Mouse (Mus musculus) lung, postnatal 14 days (tissue): ENCODE measurements at regions not wholly inside any gene's neighbourhood (a gene's known extent, or its start where the extent isn't known, plus 50 kb on each side); places are given as distances from the start of the nearest gene placed in this dataset.
"Not testable (repeated sequence)": the region's sequence is repeated elsewhere in the genome, so short reads cannot be mapped to it uniquely, and the experiment has no call there.

ENCODE experiments used
- DNase-seq: peaks from one replicate; pipeline ENCODE4 v3.0.0; 2021

DNA sequence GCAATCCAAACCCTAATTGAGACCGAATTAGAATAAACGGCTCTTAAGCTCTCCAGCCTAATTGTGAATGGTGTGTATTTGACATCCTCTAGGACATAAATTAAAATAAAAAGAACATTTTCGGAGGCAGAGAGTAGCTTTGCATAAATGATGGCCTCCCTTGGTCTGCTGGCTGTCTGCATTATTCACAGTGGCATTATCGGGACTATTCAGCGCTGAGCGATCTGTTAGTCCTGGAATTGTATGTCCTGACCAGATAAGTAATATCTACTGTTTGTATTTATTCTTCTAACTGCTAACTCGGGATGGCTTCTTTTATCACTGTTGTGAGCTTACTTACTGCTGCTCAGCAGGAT lies 299.6 kb downstream of the Chl1 start:
- no peak for DNase-seq

GRCm38 (mm10) chr6:103810342-103811001 lies 300.1 kb downstream of the Chl1 start:
- no peak for DNase-seq

DNA sequence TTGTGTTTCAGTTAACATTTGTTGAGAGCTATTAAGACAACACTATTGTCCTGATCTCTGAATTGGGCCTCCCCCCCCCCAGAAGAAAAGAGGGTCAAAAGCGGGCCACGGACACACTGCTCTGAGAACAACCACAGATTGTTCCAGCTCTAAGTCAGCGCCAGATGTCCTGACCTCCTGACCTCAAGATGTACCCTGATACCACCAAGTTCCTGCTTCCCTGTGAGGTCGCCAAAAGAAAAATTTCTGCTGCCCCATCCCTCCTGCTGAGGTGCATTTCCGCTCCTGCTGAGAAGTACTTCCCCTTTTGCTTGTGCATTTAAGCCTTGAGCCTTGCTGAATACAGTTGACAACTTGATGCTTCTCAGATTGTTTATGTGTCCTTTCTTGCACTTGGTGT lies 306.0 kb downstream of the Chl1 start:
- not testable (repeated sequence) for DNase-seq

DNA sequence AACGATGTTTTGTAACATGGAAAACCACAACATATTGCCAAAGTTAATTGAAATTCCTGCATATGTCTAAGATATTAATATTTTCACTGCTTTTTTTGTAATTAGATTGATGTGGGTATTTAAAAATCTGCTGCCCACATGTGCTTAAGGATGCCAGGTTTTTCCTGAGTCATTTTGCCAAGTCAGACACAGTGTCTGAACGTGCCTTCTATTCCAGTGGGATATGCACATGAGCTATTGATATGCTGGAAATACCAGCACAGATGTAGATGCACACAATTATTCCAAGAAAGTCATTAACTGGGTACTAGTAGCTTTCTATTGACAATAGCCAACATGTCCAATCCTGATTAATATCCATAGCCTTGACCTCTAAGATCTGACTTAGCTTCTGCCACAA lies 315.7 kb downstream of the Chl1 start:
- no peak for DNase-seq

DNA sequence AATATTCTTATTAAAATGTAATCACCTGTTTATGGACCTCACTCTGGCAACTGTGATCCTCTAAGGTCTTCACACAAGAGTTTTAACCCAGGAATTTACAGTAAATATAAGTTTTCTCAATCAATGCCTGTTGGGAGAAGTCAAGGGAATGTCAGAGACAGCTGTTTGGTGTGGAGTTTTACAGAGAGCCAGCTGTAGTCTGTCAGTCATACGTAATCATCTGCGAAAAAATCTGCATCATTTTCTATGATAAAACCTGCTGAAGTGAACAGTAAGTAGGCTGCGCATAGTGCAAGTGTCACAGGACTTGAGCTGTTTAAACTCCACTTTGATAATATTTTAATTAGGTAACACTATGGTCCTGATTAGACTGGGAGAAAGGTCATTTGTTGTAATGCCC lies 317.2 kb downstream of the Chl1 start:
- no peak for DNase-seq

DNA sequence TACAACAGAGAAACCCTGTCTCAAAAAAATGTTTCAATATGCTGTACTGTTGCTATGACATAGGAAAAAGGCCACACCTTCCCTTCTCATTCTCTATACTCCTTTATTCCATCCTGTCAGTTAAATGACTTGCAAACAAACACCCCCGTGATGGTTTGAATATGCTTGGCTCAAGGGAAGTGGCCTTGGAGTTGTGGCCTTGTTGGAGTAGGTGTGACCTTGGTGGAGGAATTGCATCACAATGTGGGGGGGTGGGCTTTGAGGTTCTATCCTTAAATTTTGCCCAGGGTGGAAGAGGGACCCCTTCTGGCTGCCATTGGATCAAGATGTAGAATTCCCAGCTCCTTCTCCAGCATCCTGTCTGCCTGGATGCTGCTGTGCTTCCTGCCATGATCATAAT lies 318.5 kb downstream of the Chl1 start:
- no peak for DNase-seq

- DNase-seq: no peak
Measured at GRCm38 (mm10) chr6:103832301-103832700, 321.9 kb downstream of the Chl1 start.

GRCm38 (mm10) chr6:103832808-103833207 lies 322.4 kb downstream of the Chl1 start:
- no peak for DNase-seq

GRCm38 (mm10) chr6:103833501-103834132 lies 323.2 kb downstream of the Chl1 start:
- DNase-seq: peak; percentile 31

GRCm38 (mm10) chr6:103834726-103835229 lies 324.4 kb downstream of the Chl1 start:
- DNase-seq: no peak

GRCm38 (mm10) chr6:103859787-103860186 lies 349.4 kb downstream of the Chl1 start:
- no peak for DNase-seq

- no peak for DNase-seq
Measured at GRCm38 (mm10) chr6:103893455-103893854, 383.1 kb downstream of the Chl1 start.

DNA sequence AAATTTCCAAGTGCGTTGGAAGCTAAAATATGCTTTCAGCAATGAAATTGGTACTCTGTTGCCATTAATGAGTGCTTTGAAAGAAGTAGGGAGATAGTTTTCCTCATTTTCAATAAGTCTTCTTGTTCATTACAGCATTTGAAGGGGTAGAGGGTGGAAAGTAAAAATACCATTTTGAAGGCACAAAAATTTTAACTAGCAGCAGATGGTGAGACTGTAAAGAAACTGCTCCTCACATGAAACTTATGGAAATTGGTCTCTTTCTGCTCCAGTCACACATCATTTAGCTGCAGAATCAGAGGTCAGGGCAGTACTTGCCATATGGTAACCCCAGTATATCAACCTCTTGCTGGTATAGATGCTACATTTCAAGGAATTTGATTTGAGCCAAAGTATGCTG lies 414.1 kb downstream of the Chl1 start:
- DNase-seq: no peak

- no peak for DNase-seq
Measured at GRCm38 (mm10) chr6:103927094-103927493, 416.7 kb downstream of the Chl1 start.

GRCm38 (mm10) chr6:103940345-103940744 lies 430.0 kb downstream of the Chl1 start:
- DNase-seq: no peak

- DNase-seq: no peak
Measured at GRCm38 (mm10) chr6:103944361-103944760, 434.0 kb downstream of the Chl1 start.

DNA sequence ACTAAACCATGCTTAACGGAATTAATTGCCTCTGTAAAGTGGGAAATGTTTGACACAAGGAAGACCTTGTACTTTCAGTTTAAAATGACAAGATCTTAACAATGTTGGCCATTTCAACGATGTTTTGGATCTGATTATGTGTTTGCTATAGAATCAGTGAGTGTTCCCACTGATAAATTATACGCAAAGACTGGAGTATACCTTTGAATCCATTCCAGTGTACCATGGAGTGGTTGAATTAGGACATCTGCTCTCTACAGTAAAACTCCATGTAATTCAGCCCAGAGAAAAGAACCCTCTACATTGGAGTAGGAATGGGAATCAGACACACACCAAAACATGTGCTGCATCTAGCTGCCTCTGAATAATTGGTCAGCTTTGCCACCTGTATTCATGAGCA lies 437.1 kb downstream of the Chl1 start:
- DNase-seq: no peak

DNA sequence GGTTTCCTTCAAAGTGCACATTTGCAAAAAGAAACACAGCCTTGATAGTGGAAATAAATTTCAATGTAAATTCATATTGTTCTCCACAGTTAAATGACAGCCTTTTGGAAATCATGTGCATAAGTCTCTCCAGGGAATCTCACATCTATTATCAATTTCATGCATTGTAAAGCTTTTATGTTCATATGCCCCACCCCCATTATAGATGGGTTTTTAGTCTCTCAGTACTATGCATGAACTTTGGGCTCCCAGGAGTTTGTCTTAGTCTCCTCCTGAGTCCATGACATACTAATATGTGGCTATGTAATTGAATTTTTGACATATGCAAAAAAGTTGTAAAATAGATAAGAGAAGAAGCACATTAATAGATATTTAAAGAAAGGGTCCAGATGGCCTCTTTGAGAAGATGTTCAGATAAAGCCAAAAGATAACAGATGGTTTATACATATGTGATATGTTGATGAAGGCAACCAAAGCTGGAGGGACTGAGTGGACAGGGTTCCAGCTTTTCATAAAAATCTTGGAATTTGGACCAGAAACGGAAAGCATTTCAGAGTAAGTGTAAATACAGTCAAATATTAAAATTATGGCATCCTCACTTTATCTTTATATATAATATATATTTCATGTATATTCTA lies 442.9 kb downstream of the Chl1 start:
- no peak for DNase-seq

- no peak for DNase-seq
Measured at GRCm38 (mm10) chr6:103959002-103959401, 448.6 kb downstream of the Chl1 start.

- no peak for DNase-seq
Measured at GRCm38 (mm10) chr6:103967811-103968420, 457.5 kb downstream of the Chl1 start.

DNA sequence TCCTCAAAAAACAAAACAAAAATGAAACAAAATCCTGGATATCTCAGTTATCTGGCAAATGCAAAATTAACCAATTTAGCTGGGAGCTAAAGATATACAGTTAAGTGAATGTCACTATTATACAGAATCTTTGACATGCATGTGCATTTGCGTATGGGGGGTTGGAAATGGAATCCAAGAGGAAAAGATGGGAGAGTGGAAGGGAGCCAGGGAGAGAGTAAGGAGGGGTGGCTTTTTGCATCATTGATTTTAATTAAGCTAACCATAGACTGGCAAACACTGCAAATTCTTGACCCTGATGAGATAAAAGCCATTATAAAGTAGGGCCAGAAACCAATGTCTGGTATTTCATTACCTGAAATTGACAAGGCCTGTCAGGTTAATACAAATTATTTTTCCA lies 488.8 kb downstream of the Chl1 start:
- DNase-seq: no peak

- DNase-seq: peak; percentile 67
Measured at GRCm38 (mm10) chr6:104028439-104029091, 464.0 kb upstream of the Cntn6 start.

GRCm38 (mm10) chr6:104038853-104039252 lies 453.7 kb upstream of the Cntn6 start:
- no peak for DNase-seq
